Mouse (Mus musculus) mesoderm, embryonic 11.5 days (tissue): Measurements from ENCODE around the gene Lrrc17.
A peak's percentile ranks its signal among the peaks of the same experiment; 100 is the strongest.
"Not testable (repeated sequence)": the region's sequence is repeated elsewhere in the genome, so short reads cannot be mapped to it uniquely, and the experiment has no call there.

Source experiments
- DNase-seq: peaks from one replicate; pipeline ENCODE4 v3.0.0-alpha.2; 2012; ENCODE audit warnings: low read depth, low spot score

Gene Lrrc17

DNA sequence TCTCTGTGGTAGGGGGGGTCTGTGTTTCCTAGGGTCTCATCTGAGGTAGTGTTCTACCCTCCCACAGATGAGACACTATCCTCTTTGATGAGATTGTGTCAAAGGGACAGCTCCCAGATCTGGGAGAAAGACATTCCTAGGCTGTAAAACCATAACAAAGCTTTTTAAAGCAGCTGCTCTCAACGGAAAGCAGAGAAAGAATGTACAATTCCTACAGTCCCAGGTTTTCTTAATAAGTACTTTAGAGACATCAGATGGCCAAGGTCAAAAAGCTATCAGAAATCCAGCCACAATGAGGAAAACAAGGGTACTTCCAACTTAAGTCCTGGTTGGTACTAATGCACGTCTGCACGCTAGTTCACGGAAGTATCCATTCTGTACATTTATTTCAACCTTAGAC lies 1.1 kb upstream of the Lrrc17 start:
- DNase-seq = no peak

GRCm38 (mm10) chr5:21544821-21545220 lies 1.5 kb downstream of the Lrrc17 start:
- peak; percentile 31 for DNase-seq

DNA sequence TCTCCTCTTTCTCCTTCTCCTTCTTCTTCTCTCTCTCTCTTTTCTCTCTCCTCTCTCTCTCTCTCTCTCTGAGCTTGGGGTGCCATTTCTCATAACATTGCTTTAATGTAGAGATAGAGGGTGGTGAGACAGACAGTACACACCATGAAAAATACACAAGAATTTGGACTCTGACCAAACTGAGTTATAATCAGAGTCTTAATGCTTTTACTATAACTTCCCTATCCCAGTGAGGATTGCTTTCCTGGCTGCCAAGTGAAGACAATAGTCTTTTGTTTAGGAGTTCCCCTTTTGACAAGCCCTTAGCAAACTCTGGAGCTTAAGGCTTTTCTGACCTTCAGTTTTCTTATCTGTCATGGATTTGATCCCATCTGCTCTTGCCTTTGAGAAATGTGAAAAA lies 1.9 kb downstream of the Lrrc17 start:
- DNase-seq = no peak

DNA sequence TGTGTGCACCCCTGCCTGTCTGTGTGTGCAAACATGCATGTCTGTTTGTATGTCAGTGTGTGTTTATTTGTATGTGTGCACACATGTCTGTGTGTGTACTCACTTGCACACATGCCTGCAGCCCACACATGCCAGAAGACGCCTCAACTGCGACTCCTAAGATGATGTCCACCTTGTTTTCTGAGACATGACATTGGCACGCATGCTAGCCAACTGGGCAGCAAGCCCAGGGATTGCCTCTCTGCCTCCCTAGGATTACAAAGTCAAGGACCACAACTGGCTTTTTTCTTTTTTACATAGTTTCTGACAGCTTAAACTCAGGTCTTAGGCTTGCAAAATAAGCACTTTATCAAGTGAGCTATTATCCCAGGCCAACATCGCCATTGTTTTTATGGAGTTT lies 2.4 kb downstream of the Lrrc17 start:
- no peak for DNase-seq

DNA sequence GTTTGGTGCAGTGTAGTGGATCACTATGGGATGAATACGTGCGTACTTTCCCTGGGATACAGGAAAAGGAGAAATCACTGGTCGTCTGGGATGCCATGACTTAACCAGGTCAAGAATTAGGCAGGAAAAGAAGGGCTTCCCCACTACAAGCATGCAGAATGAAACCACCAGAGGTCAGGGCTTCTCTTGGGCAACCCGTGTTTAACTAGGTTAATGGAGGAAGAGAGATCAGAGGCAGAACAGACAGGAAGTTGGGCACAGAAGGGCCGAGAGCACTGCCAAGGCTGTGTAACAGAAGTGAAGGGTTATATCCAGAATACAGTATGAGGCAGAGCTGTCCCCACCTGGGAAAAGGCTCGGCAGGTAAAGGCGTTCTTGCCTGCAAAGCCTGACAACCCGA lies 3.6 kb downstream of the Lrrc17 start:
- no peak for DNase-seq

GRCm38 (mm10) chr5:21553685-21554084 lies 10.3 kb downstream of the Lrrc17 start:
- no peak for DNase-seq

DNA sequence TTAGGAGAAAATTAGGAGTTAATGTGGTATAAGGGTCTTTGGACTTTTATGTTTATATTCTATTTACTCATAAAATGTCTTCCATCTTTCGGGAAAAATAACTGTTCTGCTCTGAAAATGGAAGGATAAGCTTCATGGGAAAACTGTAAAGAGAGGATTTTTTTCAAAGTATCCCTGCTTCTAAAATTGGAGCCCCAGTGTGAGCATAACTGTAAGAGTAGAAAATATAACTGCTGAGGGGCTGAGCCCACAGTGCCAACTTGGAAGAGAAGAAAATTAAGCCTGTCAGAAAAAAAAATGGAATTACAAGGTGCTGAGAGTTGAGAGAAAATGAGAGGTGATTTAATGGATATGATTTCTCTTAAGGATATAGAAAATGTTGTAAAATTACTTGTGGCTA lies 11.4 kb downstream of the Lrrc17 start:
- DNase-seq = no peak

DNA sequence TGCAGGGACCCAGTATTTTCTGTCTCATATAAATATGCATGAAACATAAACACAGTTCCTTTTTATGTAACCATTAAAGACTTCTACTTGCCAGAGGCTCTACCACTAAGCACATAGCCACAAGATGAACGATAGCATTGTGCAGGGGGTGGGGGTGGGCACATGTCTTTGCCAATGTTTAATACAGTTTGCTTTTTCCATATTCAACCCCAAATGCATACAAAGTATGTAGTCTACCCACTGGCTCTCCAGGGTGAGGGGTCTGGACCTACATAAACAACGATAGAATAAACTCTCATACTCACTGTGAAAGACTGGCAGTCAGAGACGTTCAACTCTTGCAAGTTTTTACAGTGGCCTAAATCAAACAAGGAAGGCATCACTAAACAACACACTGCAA lies 13.1 kb downstream of the Lrrc17 start:
- no peak for DNase-seq

- DNase-seq = no peak
These were observed 20.6 kb downstream of the Lrrc17 start for GRCm38 (mm10) chr5:21563936-21564335.

GRCm38 (mm10) chr5:21565392-21566065 lies 22.2 kb downstream of the Lrrc17 start:
- no peak for DNase-seq

DNA sequence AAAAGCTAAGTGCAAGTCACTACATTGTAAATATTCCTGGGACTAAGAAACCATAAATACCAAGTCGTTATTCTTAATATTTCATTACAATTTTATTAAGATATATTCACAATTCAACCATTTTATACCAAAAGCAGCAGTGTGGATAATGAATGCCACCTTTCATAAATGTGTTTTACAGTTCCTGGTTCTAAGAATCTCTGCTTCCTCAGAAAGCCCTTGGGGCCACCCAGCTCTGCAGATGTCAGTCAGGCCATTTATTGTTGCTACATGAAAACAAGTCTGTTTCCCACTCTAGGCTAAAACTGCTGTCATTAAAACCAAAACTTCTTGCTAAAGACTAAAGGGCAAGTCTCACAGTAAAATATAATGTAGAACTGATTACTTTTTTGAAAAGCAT lies 24.4 kb downstream of the Lrrc17 start:
- DNase-seq = no peak

DNA sequence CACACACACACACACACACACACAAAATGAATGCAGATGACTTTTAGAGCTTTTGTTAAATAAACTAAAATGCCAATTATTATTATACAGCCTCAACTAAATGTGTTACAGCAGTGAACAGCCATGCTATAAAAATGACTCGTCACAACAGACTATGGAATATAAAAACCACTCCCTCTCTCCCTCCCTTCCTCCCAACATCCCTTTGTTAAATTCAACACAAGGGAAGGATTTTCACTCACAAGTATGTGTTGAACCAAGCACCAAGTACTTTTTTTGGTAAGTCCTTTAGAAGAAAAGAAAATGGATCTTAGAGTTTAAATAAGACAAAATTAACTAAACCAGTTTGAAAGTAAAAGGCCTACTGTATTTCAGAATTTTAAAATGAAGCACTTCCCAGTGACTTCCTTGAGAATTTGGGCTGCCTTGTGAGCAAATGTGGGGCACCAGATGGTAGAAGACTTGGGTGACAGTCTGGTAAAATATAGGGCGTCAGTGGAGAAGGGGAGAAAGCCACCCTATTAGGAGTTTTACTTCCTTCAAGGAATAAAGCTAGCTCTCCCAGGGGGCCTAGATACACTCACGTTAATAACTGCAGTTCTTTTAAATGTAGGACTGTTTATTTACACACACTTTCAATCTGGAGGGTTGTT lies 29.5 kb downstream of the Lrrc17 start:
- DNase-seq = no peak

DNA sequence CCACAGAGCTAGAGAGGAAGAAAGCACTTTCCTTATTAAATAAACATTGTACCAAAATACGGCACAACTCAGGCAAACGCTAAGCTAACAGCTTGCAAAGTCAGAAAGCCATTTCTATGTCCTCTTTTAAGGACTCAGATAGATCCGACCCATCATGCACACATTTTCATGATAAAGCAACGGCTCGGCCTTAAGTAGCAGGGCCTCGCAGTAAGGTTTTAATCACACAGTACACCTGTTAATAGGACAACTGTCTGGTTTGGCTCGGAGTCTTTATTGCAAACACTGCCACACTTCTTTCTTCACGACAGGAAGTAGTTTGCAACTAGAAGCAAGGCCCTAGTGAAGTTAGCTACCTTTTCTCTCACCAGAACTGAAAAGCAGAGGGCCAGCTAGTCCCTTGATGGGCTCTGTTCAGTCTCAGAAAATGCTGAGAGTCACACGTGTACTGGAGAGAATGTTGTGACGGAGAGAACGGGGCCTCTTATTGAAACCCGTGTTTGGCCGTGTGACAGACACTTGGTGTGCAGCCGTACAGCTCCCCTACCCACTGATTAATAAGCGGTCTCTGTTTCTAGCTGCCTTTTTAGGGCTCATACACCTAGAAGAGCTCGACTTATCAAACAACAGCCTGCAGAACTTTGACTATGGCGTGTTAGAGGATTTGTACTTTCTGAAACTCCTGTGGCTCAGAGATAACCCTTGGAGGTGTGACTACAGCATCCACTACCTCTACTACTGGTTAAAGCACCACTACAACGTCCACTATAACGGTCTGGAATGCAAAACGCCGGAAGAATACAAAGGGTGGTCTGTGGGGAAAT lies 31.2 kb downstream of the Lrrc17 start:
- DNase-seq = no peak

DNA sequence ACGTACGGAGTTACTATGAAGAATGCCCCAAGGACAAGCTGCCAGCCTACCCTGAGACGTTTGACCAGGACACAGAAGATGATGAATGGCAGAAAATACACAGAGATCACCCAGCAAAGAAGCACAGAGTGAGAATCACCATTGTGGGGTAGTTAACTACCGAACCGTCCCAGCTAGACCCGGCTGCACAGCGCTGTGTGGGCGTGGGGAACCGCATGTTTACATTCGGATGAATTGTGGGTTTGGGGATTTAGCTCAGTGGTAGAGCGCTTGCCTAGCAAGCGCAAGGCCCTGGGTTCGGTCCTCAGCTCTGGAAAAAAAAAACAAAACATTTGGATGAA lies 31.8 kb downstream of the Lrrc17 start:
- DNase-seq = no peak

DNA sequence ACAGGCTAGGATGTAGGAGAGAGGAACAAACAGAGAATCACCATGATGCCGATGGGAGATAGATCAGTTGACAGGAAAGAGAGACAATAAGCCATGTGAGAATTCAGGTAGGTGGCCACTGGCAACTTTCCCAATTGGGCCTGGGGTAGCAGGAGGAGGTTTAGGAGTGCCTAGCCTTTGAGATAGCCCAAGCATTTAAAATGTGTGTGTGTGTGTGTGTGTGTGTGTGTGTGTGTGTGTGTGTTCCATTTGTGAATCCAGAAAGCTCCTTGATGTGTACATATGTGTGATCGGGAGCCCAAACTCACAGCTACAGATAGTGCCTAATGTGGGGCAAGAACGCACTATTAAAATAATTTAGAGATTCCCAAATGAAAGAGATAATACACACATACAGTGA lies 34.8 kb downstream of the Lrrc17 start:
- no peak for DNase-seq

DNA sequence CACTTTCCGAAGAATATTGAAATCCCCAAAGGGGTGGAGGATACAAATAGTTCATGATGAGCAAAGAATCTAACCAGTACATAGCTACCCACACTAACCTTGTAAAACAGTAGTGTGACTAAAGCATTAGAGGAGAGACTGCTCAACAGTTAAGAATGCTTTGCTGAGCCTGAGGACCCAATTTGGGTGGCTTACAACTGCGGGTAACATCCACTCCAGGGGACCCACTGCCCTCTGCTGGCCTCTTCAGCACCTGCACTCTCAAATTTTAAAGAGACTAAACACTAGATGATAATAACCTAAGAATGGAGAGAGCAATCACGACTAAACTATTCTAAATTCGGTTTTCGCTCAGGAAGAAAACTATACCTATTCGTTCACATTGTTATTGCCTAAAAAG lies 43.4 kb downstream of the Lrrc17 start:
- DNase-seq = peak; percentile 41

DNA sequence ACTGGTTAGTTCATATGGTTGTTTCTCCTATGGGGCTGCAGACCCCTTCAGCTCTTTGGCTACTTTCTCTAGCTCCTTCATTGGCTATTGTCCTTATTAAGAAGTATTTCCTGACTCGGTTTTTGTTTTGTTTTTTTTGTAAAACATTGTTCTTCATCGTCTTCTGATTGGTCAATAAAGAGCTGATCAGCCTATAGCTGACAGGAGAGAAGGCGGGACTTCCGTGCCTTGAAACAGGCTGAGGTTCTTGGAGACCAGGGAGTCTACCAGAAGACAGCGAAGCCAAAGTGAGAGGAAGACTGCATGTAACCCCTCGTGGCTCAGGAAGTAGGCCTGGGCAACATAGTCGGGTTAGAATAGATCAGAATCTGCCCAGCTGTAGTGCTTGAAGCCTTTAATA lies 44.3 kb downstream of the Lrrc17 start:
- DNase-seq = no peak

- DNase-seq = peak; percentile 30
These were observed 44.9 kb downstream of the Lrrc17 start for GRCm38 (mm10) chr5:21588220-21588619.

DNA sequence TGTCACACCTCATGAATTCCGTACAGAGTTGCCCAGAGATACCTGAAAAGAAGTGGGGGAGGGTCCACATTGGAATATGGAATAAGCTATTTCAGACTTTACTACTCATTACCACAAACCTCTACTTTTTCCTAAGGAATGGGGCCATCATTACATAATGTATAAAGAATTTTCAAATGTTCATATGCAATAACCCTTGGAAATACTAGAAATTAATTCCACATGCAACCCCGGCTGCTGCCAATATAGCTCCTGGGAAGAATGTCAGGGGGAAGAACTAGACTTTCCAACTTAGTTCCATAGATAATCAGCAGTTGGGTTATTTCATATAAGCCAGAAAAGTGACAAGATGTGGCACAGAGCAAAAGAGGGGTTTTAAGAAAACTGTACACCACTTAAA lies 48.7 kb downstream of the Lrrc17 start:
- DNase-seq = no peak

DNA sequence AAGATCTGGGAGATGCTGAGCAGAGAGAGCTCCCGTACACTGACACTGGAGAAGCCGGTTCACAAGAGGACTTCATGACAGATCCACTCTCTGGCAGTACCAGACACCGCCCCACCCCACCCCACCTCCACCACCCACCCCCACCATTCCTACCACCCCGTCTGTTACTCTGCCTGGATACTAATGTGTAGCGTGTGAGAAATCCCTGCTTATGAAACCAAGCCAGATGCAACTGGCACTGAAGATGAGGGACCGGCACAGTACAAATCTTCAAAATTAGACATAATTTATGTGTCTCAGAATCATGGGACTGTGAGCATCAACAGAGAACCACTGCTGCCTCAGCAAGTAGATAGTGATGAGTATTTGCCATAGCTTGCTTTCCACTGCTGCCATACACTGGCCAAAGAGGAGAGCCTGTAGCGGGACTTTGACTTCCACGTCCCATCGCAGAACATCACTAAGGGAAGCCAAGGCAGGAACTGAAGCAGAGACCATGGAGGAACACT lies 49.9 kb downstream of the Lrrc17 start:
- no peak for DNase-seq

GRCm38 (mm10) chr5:21599536-21599935 lies 56.2 kb downstream of the Lrrc17 start:
- not testable (repeated sequence) for DNase-seq

DNA sequence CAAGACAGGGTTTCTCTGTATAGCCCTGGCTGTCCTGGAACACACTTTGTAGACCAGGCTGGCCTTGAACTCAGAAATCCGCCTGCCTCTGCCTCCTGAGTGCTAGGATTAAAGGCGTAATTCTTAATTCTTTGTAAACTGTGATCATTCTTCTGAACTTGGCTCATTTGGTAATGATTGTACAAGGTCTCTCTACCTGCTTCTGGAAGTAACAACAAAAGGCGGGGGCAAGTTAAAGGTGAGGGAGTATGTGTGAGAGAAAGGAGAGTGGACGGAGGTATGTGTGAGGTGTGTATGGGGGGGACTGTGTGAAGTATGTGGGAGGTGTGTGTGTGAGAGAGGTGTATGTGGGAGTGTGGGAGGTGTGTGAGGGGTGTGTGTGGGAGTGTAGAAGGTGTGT lies 56.6 kb downstream of the Lrrc17 start:
- no peak for DNase-seq

GRCm38 (mm10) chr5:21605936-21606335 lies 62.6 kb downstream of the Lrrc17 start:
- no peak for DNase-seq
